9 mouse cellular contexts compared by ENCODE assay signal in the genomic region with DNA sequence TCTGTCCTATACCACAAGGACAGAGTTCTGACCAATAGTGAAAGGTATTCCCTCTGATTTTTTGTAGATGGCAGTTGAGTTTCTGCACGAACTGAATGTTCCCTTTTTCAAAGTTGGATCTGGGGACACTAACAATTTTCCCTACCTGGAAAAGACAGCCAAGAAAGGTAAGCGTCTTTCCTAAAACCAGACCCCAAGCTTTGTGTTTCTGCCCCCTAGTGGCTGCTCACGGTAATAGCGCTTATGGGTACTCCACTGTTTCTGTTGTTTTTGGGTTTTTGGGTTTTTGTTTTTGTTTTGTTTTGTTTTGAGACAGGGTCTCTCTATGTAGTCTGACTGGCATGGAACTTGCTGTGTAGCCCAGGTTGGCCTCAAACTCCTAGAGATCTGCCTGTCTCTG. TPM values are rescaled to one million over a fixed set of nuclear protein-coding genes. Genes with fewer than 3 reads are reported as not detected.
A peak's percentile ranks its signal among the peaks of the same experiment; 100 is the strongest.
DNase-seq lines count a peak whose midpoint lies in the region; ATAC-seq and TF ChIP-seq lines count a peak whose summit lies in the region.
"Had no signal": no experiment of that assay in that cellular context is flagged by ENCODE, and none has a peak within 500 bp of the region (broad histone marks: within the 10 kb centered on the region; RNA-seq: fewer than 3 reads in every experiment).

No protein-coding gene starts in this region.

- ATAC-seq in hindbrain, embryonic 14.5 days (ENCODE audit: low FRiP score) = no peak
- no peak for ATAC-seq in hindbrain, embryonic 12.5 days (ENCODE audit: low FRiP score)
- no peak for ATAC-seq in liver, embryonic 12.5 days

- H3K4me3 ChIP-seq in hindbrain, embryonic 14.5 days (replicated peaks; ENCODE audit: low read length) = no peak overlapping the region
- no peak overlapping the region for H3K4me3 ChIP-seq in hindbrain, embryonic 12.5 days
- no peak overlapping the region for H3K4me3 ChIP-seq in E14TG2a.4 (replicated peaks; ENCODE audit: low read length)
- no peak overlapping the region for H3K4me3 ChIP-seq in liver, embryonic 12.5 days
- H3K4me3 ChIP-seq: embryonic facial prominence, embryonic 12.5 days had no signal

- H3K4me1 ChIP-seq in hindbrain, embryonic 14.5 days (replicated peaks; ENCODE audit: control insufficient read depth, insufficient read depth, low read length) = no peaks in the 10 kb centered on the region
- H3K4me1 ChIP-seq in hindbrain, embryonic 12.5 days = peaks cover 4% of the 10 kb centered on the region; the same call in 1 of the 2 replicates
- peaks cover 50% of the 10 kb centered on the region for H3K4me1 ChIP-seq in E14TG2a.4 (replicated peaks; ENCODE audit: low read depth, low read length)
- H3K4me1 ChIP-seq in liver, embryonic 12.5 days = peaks cover 41% of the 10 kb centered on the region
- H3K4me1 ChIP-seq: embryonic facial prominence, embryonic 12.5 days had no signal

- peaks cover 55% of the 10 kb centered on the region for H3K36me3 ChIP-seq in hindbrain, embryonic 14.5 days (replicated peaks; ENCODE audit: control insufficient read depth, insufficient read depth)
- H3K36me3 ChIP-seq in hindbrain, embryonic 12.5 days = peaks cover 50% of the 10 kb centered on the region
- H3K36me3 ChIP-seq in E14TG2a.4 (ENCODE audit: insufficient read depth, low read length) = peaks cover 78% of the 10 kb centered on the region
- peaks cover 90% of the 10 kb centered on the region for H3K36me3 ChIP-seq in liver, embryonic 12.5 days

- peak; percentile 67 for DNase-seq in hindbrain, embryonic 14.5 days (ENCODE audit: low spot score)
- DNase-seq in A20 (ENCODE audit: low read depth, low spot score) = peak; percentile 40
- DNase-seq in cerebellum, postnatal 10 days = peak; percentile 72 to 81
- DNase-seq in thymus, postnatal 25 days = peak; percentile 54
- DNase-seq in urinary bladder, postnatal 10 days (ENCODE audit: low spot score) = no peak

- H3K27ac ChIP-seq in hindbrain, embryonic 14.5 days = no peak overlapping the region
- no peak overlapping the region for H3K27ac ChIP-seq in hindbrain, embryonic 12.5 days
- peak overlapping the region; percentile 47; the same call in 1 of the 2 replicates for H3K27ac ChIP-seq in liver, embryonic 12.5 days
- H3K27ac ChIP-seq: embryonic facial prominence, embryonic 12.5 days had no signal

- WGBS in hindbrain, embryonic 14.5 days = 17% methylated on average over 4 of the region's 4 CpGs
- WGBS in hindbrain, embryonic 12.5 days = 18% methylated on average over 4 of the region's 4 CpGs
- WGBS in liver, embryonic 12.5 days (ENCODE audit: insufficient replicate concordance) = 13% methylated on average over 4 of the region's 4 CpGs

- H3K4me2 ChIP-seq in hindbrain, embryonic 14.5 days (replicated peaks) = no peak overlapping the region
- H3K4me2 ChIP-seq in hindbrain, embryonic 12.5 days (replicated peaks) = no peak overlapping the region
- no peak overlapping the region for H3K4me2 ChIP-seq in liver, embryonic 12.5 days
- H3K4me2 ChIP-seq: embryonic facial prominence, embryonic 12.5 days had no signal

- no peaks in the 10 kb centered on the region for H3K27me3 ChIP-seq in hindbrain, embryonic 14.5 days (ENCODE audit: control insufficient read depth, insufficient read depth, low read length)
- peaks cover 15% of the 10 kb centered on the region for H3K27me3 ChIP-seq in hindbrain, embryonic 12.5 days
- H3K27me3 ChIP-seq in E14TG2a.4 (ENCODE audit: insufficient read depth, low read length) = no peaks in the 10 kb centered on the region
- no peaks in the 10 kb centered on the region for H3K27me3 ChIP-seq in liver, embryonic 12.5 days (replicated peaks)
- H3K27me3 ChIP-seq: embryonic facial prominence, embryonic 12.5 days had no signal

- TF ChIP-seq CTCF in E14TG2a.4 (conservative IDR thresholded peaks at IDR 0.05; ENCODE audit: low read length) = peak; percentile 99

- H3K9ac ChIP-seq in hindbrain, embryonic 14.5 days = no peak overlapping the region
- H3K9ac ChIP-seq in hindbrain, embryonic 12.5 days = no peak overlapping the region
- no peak overlapping the region for H3K9ac ChIP-seq in liver, embryonic 12.5 days
- H3K9ac ChIP-seq: embryonic facial prominence, embryonic 12.5 days had no signal

- no peaks in the 10 kb centered on the region for H3K9me3 ChIP-seq in hindbrain, embryonic 14.5 days (ENCODE audit: control insufficient read depth, low read length)
- H3K9me3 ChIP-seq in hindbrain, embryonic 12.5 days (replicated peaks) = no peaks in the 10 kb centered on the region
- H3K9me3 ChIP-seq in E14TG2a.4 (ENCODE audit: low read length) = no peaks in the 10 kb centered on the region
- no peaks in the 10 kb centered on the region for H3K9me3 ChIP-seq in liver, embryonic 12.5 days (replicated peaks)
- H3K9me3 ChIP-seq: embryonic facial prominence, embryonic 12.5 days had no signal

RNA-seq across cellular contexts. Expression of a gene that starts 9.9 kb away (rescaled TPM):
- polyA plus RNA-seq in hindbrain, embryonic 14.5 days (2014; fragmentation: Nextera tagmentation; extraction: Ambion mirVana) = 59.7 and 60.3 TPM in 2 replicates
- 74.3 and 76.5 TPM in 2 replicates for polyA plus RNA-seq in hindbrain, embryonic 12.5 days (2016; fragmentation: Nextera tagmentation; extraction: Ambion mirVana)
- 75.7 and 78.4 TPM in 2 replicates for polyA plus RNA-seq in liver, embryonic 12.5 days (2016; fragmentation: Nextera tagmentation; extraction: Ambion mirVana)

RNA-seq across cellular contexts. Expression of a gene that starts 37.0 kb away (rescaled TPM):
- 1.7 and 2.2 TPM in 2 replicates for polyA plus RNA-seq in hindbrain, embryonic 14.5 days (2014; fragmentation: Nextera tagmentation; extraction: Ambion mirVana)
- polyA plus RNA-seq in hindbrain, embryonic 12.5 days (2016; fragmentation: Nextera tagmentation; extraction: Ambion mirVana) = 0.95 and 1.7 TPM in 2 replicates
- polyA plus RNA-seq in liver, embryonic 12.5 days (2016; fragmentation: Nextera tagmentation; extraction: Ambion mirVana) = 8.5 and 8.9 TPM in 2 replicates

RNA-seq across cellular contexts. Expression of a gene that starts 48.3 kb away (rescaled TPM):
- polyA plus RNA-seq in hindbrain, embryonic 14.5 days (2014; fragmentation: Nextera tagmentation; extraction: Ambion mirVana) = 63.2 and 68.3 TPM in 2 replicates
- 207 and 211 TPM in 2 replicates for polyA plus RNA-seq in hindbrain, embryonic 12.5 days (2016; fragmentation: Nextera tagmentation; extraction: Ambion mirVana)
- 669 and 722 TPM in 2 replicates for polyA plus RNA-seq in liver, embryonic 12.5 days (2016; fragmentation: Nextera tagmentation; extraction: Ambion mirVana)
